Mouse (Mus musculus) forebrain, embryonic 11.5 days (tissue): ENCODE results near the gene C2cd2. TPM values are rescaled to one million over a fixed set of nuclear protein-coding genes. Genes with fewer than 3 reads are reported as not detected.

Experiments used
- ATAC-seq: fragments of 200-750 bp; cut with Nextera tagmentation; replicated peaks from 2 replicates; pipeline ENCODE4 v1.8.0; 2017; ENCODE audit warnings: moderate TSS enrichment; ENCODE audit not compliant: low FRiP score
- DNase-seq: peaks from one replicate; pipeline ENCODE4 v3.0.0-alpha.2; 2017; ENCODE audit warnings: low spot score
- H3K27ac ChIP-seq: fragments of 300-500 bp; sonication (generic); 2 replicates; pipeline ENCODE4 v1.5.1; 2014; ENCODE audit warnings: low read depth, low read length
- H3K27me3 ChIP-seq: fragments of 300-500 bp; sonication (generic); 2 replicates; pipeline ENCODE4 v1.6.1; 2014; ENCODE audit warnings: mild to moderate bottlenecking, low read length, mixed read lengths; ENCODE audit not compliant: control insufficient read depth, insufficient read depth
- H3K36me3 ChIP-seq: fragments of 300-500 bp; sonication (generic); 2 replicates; pipeline ENCODE4 v1.6.1; 2014; ENCODE audit warnings: mild to moderate bottlenecking, low read length, moderate library complexity, mixed read lengths; ENCODE audit not compliant: control insufficient read depth, insufficient read depth
- H3K4me1 ChIP-seq: fragments of 300-500 bp; sonication (generic); replicated peaks from 2 replicates; pipeline ENCODE4 v1.6.1; 2014; ENCODE audit warnings: low read length, mixed read lengths; ENCODE audit not compliant: control insufficient read depth, insufficient read depth
- H3K4me2 ChIP-seq: fragments of 300-500 bp; sonication (generic); 2 replicates; pipeline ENCODE4 v1.6.1; 2014; ENCODE audit warnings: low read depth, mild to moderate bottlenecking, low read length, moderate library complexity, mixed read lengths; ENCODE audit not compliant: severe bottlenecking
- H3K4me3 ChIP-seq: fragments of 300-500 bp; sonication (generic); 2 replicates; pipeline ENCODE4 v1.5.1; 2014; ENCODE audit warnings: low read depth, low read length
- H3K9ac ChIP-seq: fragments of 300-500 bp; sonication (generic); 2 replicates; pipeline ENCODE4 v1.6.1; 2014; ENCODE audit warnings: low read length
- H3K9me3 ChIP-seq: fragments of 300-500 bp; sonication (generic); 2 replicates; pipeline ENCODE4 v1.6.1; 2016; ENCODE audit warnings: low read length, mixed read lengths; ENCODE audit not compliant: control insufficient read depth
- WGBS: fragments of 180-500 bp; shearing (Covaris S2); extraction: QIAGEN DNeasy Blood & Tissue Kit; methylation state at CpG from one replicate; pipeline ENCODE4 v1.1.7; 2014; 5-methylcytosine and 5-hydroxymethylcytosine counted together
- polyA plus RNA-seq: library from polyadenylated mRNA; unstranded; fragments of >200 nt; fragmentation: Nextera tagmentation; extraction: Ambion mirVana; gene quantifications from 2 replicates; pipeline ENCODE4 v1.2.1, GENCODE M21; 2014

The C2cd2 gene
- polyA plus RNA-seq, 1 experiment from 2014 or later = 14.7 TPM

GRCm38 (mm10) chr16:97977722-97978121, 15.3 kb upstream of the C2cd2 start:
- Histone ChIP-seq H3K27ac (no peak overlapping the region), H3K9me3 (no peaks in the 10 kb centered on the region), H3K27me3 (no peaks in the 10 kb centered on the region), H3K4me2 (no peak overlapping the region), H3K9ac (no peak overlapping the region), H3K36me3 (no peaks in the 10 kb centered on the region), H3K4me1 (no peaks in the 10 kb centered on the region), H3K4me3 (no peak overlapping the region)
- DNase-seq (no peak), ATAC-seq (no peak)
- 91% methylated on average over 3 of the region's 3 CpGs for WGBS

GRCm38 (mm10) chr16:97977277-97977676, 14.9 kb upstream of the C2cd2 start:
- H3K9ac ChIP-seq = no peak overlapping the region
- H3K4me1 ChIP-seq = no peaks in the 10 kb centered on the region
- ATAC-seq = no peak
- H3K36me3 ChIP-seq = no peaks in the 10 kb centered on the region
- H3K27me3 ChIP-seq = no peaks in the 10 kb centered on the region
- H3K9me3 ChIP-seq = no peaks in the 10 kb centered on the region
- WGBS = 79% methylated on average over 1 of the region's 1 CpGs
- no peak overlapping the region for H3K4me3 ChIP-seq
- no peak overlapping the region for H3K27ac ChIP-seq
- H3K4me2 ChIP-seq = no peak overlapping the region
- no peak for DNase-seq

GRCm38 (mm10) chr16:97963956-97964540, 1.6 kb upstream of the C2cd2 start:
- no peak overlapping the region for H3K4me2 ChIP-seq
- no peaks in the 10 kb centered on the region for H3K4me1 ChIP-seq
- H3K36me3 ChIP-seq = no peaks in the 10 kb centered on the region
- 91% methylated on average over 3 of the region's 3 CpGs for WGBS
- no peak overlapping the region for H3K9ac ChIP-seq
- H3K9me3 ChIP-seq = no peaks in the 10 kb centered on the region
- DNase-seq (no peak), ATAC-seq (no peak)
- no peak overlapping the region for H3K27ac ChIP-seq
- H3K27me3 ChIP-seq = no peaks in the 10 kb centered on the region
- no peak overlapping the region for H3K4me3 ChIP-seq

- peak overlapping the region; percentile 77 for H3K4me3 ChIP-seq
- H3K27ac ChIP-seq = peak overlapping the region; percentile 86; the same call in 1 of the 2 replicates
- H3K27me3 ChIP-seq = no peaks in the 10 kb centered on the region
- H3K9me3 ChIP-seq = no peaks in the 10 kb centered on the region
- no peaks in the 10 kb centered on the region for H3K36me3 ChIP-seq
- WGBS = 10% methylated on average over 34 of the region's 36 CpGs
- H3K9ac ChIP-seq = peak overlapping the region; percentile 93
- no peaks in the 10 kb centered on the region for H3K4me1 ChIP-seq
- H3K4me2 ChIP-seq = peak overlapping the region; percentile 52
- ATAC-seq (no peak; the same call in 1 of the 2 replicates), DNase-seq (no peak)
These were observed 832 bp downstream of the C2cd2 start for GRCm38 (mm10) chr16:97961381-97962150.

GRCm38 (mm10) chr16:97960348-97960747, 2.0 kb downstream of the C2cd2 start:
- Histone ChIP-seq H3K4me2 (no peak overlapping the region), H3K36me3 (no peaks in the 10 kb centered on the region), H3K27ac (no peak overlapping the region), H3K9ac (no peak overlapping the region), H3K9me3 (no peaks in the 10 kb centered on the region), H3K4me1 (no peaks in the 10 kb centered on the region), H3K27me3 (no peaks in the 10 kb centered on the region), H3K4me3 (no peak overlapping the region)
- ATAC-seq = no peak
- no peak for DNase-seq
- 93% methylated on average over 3 of the region's 3 CpGs for WGBS

GRCm38 (mm10) chr16:97958401-97958973, 3.9 kb downstream of the C2cd2 start:
- Histone ChIP-seq H3K9me3 (no peaks in the 10 kb centered on the region), H3K27ac (no peak overlapping the region), H3K36me3 (no peaks in the 10 kb centered on the region), H3K4me1 (no peaks in the 10 kb centered on the region), H3K27me3 (no peaks in the 10 kb centered on the region), H3K4me2 (no peak overlapping the region), H3K9ac (no peak overlapping the region), H3K4me3 (no peak overlapping the region)
- no peak for DNase-seq
- ATAC-seq = no peak

- no peaks in the 10 kb centered on the region for H3K36me3 ChIP-seq
- no peaks in the 10 kb centered on the region for H3K9me3 ChIP-seq
- no peak overlapping the region for H3K9ac ChIP-seq
- DNase-seq = no peak
- H3K27me3 ChIP-seq = no peaks in the 10 kb centered on the region
- no peak overlapping the region for H3K4me2 ChIP-seq
- no peaks in the 10 kb centered on the region for H3K4me1 ChIP-seq
- no peak overlapping the region for H3K27ac ChIP-seq
- no peak for ATAC-seq
- H3K4me3 ChIP-seq = no peak overlapping the region
These were observed 4.8 kb downstream of the C2cd2 start for GRCm38 (mm10) chr16:97957626-97958025.

GRCm38 (mm10) chr16:97956011-97956410, 6.4 kb downstream of the C2cd2 start:
- Histone ChIP-seq H3K4me2 (no peak overlapping the region), H3K36me3 (no peaks in the 10 kb centered on the region), H3K27ac (no peak overlapping the region), H3K9ac (no peak overlapping the region), H3K9me3 (no peaks in the 10 kb centered on the region), H3K27me3 (no peaks in the 10 kb centered on the region), H3K4me3 (no peak overlapping the region), H3K4me1 (no peaks in the 10 kb centered on the region)
- WGBS = 96% methylated on average over 2 of the region's 2 CpGs
- DNase-seq (no peak), ATAC-seq (no peak)
